Mouse (Mus musculus) adrenal gland, adult 18-20 months (tissue): ENCODE measurements around the gene Arhgef26. TPM values are rescaled to one million over a fixed set of nuclear protein-coding genes. Genes with fewer than 3 reads are reported as not detected.

Experiments used
- DNase-seq, 2 experiments: peaks; one replicate each; pipeline ENCODE4 v3.0.0; 2021 to 2022; ENCODE audit warnings: low spot score in 2 of 2
- long read RNA-seq, 2 experiments: library from polyadenylated mRNA; stranded (forward); transcript quantifications; one replicate each; pipeline ENCODE4 v2.0.0; 2021
- total RNA-seq, 2 experiments: library from RNA; stranded (reverse); gene quantifications; 1 replicate in 1 of 2; 2 replicates in 1 of 2; pipeline ENCODE4 v1.2.3; 2021

The Arhgef26 gene
- 1 to 10 TPM; 2.3 to 2.7 TPM for total RNA-seq
- long read RNA-seq, experiment 1, full-length matches to known transcripts: 2 of 2 reads
- long read RNA-seq, experiment 1, partial matches to known transcripts: 0 of 2 reads
- long read RNA-seq, experiment 1, other reads (novel, unspliced or antisense): 0 of 2 reads
- long read RNA-seq, experiment 2, full-length matches to known transcripts: 1 of 3 reads
- long read RNA-seq, experiment 2, partial matches to known transcripts: 2 of 3 reads
- long read RNA-seq, experiment 2, other reads (novel, unspliced or antisense): 0 of 3 reads

- DNase-seq: no peak
Measured at GRCm38 (mm10) chr3:62338044-62338443, at the start of gene Arhgef26. Gene Arhgef26 (plus strand): TSS chr3:62338344.

DNA sequence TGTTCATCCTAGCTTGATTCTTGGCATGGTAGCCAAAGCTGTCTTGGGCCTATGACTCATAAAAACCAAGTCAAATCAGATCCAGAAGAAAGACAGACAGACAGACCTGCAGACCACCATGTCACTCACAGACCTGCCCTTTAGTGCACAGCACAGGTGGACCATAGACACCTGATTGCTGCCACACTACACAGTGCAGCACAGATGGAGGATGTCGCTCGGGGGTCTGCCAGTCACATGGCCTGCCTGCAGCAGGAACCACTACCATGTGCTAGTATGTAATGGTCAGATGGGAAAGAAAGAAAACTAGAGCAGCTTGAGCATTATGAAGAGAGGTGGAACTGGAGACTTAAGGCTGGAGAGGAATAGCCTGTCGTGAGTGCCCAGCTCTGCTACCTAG, 27.7 kb upstream of the Arhgef26 start:
- no peak for DNase-seq

DNA sequence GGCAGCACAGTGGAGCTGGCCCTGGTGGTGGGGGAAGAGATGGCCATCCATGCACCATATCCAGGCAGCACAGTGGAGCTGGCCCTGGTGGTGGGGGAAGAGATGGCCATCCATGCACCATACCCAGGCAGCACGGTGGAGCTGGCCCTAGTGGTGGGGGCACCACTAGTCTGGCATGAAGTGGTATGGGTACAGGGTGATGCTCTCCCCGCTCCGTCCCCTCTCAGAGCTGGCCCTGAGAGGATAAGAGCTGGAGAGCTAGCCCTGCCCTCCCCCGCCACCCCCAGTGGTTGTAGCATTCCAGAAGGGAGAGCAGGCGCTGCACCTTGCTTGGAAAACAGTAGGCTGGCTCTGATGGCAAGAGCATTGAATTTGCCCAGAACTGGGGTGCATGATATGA, 26.9 kb upstream of the Arhgef26 start:
- DNase-seq: no peak

GRCm38 (mm10) chr3:62324708-62325107, 13.4 kb upstream of the Arhgef26 start:
- no peak for DNase-seq

- no peak for DNase-seq
Measured at GRCm38 (mm10) chr3:62327903-62328302, 10.2 kb upstream of the Arhgef26 start.

DNA sequence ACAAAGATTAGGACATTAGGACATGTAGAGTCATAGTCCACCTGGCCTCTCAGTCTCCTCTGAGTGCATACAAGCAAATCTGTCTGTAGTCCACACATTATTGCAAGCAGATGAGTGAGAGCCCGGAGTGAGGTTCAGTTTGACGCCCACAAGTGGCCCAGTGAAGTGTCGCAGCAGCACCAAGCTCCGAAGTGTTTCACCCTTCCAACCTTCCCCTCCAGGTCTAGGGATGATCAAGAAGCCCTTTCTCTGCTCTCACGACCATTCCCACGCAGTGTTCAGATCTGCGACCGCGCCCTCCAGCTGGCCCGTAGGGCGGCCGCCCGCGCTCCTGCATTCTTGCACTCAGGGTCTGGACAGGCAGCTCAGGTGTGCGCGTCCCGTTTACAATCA, 313 bp downstream of the Arhgef26 start:
- no peak for DNase-seq

- peak; percentile 52 to 61 for DNase-seq
Measured at GRCm38 (mm10) chr3:62338854-62339515, 841 bp downstream of the Arhgef26 start.

- DNase-seq: peak; percentile 40 to 45
Measured at GRCm38 (mm10) chr3:62339516-62340051, 1.4 kb downstream of the Arhgef26 start.

DNA sequence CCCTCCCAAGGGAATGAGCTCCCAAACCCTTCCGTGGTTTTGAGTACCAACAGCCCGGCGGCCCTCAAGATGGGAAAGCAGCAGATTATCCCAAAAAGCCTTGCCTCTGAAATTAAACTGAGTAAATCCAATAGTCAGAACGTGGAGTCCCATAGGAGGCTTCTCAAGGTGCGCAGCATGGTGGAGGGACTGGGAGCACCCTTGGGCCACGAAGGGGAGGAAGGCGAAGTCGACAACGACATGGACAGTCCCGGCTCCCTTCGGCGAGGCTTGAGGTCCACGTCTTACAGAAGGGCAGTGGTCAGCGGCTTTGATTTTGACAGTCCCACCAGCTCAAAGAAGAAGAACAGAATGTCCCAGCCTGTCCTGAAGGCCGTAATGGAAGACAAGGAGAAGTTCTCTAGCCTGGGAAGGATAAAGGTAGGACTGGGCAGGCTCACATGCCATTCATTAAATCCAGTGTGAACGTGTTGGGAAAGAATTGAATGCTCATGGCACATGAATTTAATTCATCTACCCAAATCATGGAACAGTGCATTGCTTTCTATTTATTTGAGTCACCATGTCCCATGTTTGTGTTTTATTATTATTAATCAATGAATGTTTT, 2.1 kb downstream of the Arhgef26 start:
- no peak for DNase-seq

GRCm38 (mm10) chr3:62340861-62341260, 2.7 kb downstream of the Arhgef26 start:
- no peak for DNase-seq

GRCm38 (mm10) chr3:62341496-62342205, 3.5 kb downstream of the Arhgef26 start:
- no peak for DNase-seq

DNA sequence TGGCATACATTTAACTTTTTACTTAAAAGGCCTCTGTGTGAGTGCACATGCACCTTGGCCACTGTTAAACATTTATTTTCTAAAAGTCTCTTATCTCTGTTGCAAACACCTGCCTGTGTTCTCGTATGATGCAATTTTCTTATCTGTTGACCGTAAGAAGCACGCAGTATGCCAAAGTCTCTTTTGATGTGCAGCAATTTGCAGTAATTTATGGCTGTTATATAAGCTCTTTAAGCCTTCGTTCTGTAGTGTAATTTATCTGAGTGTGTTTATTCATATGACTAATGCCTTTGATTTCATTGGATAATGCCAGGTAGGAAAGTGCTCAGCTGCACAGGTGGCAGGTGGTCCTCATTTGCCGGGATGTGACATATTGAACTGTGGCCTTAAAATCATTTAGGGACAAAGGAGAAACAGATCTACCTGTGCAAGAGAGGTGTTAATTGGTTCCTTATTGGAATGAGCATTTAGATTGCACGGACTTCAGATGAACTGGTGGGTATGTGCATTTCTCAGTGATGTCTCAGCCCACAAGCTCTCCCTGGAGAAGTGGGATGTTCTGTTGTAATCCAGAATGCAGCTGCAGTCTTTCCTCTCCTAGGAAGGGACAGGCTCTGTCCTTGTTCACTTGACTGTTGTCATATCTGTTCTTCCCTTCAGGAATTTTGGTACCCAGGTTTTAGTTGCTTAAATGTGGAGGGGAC, 10.5 kb downstream of the Arhgef26 start:
- no peak for DNase-seq

GRCm38 (mm10) chr3:62349218-62349897, 11.2 kb downstream of the Arhgef26 start:
- no peak for DNase-seq

GRCm38 (mm10) chr3:62352071-62352470, 13.9 kb downstream of the Arhgef26 start:
- DNase-seq: no peak

GRCm38 (mm10) chr3:62352876-62353275, 14.7 kb downstream of the Arhgef26 start:
- DNase-seq: no peak

- no peak for DNase-seq
Measured at GRCm38 (mm10) chr3:62367882-62368281, 29.7 kb downstream of the Arhgef26 start.

GRCm38 (mm10) chr3:62372841-62373240, 34.7 kb downstream of the Arhgef26 start:
- DNase-seq: no peak

DNA sequence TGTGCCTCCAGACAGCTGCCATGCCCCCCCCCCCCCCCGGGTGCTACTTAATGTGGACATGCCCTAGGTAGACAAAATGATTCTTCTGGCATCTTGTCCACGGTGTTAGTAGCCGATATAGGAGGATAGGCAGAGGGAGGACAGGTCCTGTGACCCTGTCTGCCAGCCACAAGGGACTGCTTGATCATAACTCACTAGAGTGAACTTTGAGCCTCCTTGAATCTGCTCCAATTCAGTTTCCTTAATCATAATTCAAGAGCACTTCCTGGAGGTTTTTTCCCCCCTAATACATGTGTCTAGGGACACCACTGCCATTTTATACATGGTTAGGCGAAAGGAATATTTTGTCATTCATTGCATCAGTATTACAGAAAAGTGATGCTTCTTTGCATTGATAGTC, 36.2 kb downstream of the Arhgef26 start:
- no peak for DNase-seq

DNA sequence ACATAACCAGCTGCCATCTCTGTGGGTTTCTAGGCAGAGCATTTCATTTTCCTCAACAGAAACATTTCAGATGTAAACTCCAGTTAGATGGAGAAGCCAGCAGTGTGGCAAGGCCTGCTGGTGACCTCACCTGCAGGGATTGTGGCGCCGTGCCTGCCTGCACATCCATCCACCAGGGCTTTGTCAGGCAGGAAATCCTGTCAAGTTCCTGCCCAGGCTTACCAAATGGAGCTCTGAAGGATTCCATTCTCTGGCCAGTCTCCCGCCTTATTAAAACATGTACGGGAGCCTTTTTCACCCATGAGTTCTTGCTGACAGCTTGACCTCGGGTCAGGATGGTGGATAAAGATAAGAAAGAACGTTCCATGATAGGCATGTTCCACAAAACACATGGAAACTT, 36.7 kb downstream of the Arhgef26 start:
- DNase-seq: peak in 1 of 2 experiments; percentile 30

- DNase-seq: no peak
Measured at GRCm38 (mm10) chr3:62376719-62377118, 38.6 kb downstream of the Arhgef26 start.
